Mouse (Mus musculus): Measurements from ENCODE around the gene Ets1.

DNA sequence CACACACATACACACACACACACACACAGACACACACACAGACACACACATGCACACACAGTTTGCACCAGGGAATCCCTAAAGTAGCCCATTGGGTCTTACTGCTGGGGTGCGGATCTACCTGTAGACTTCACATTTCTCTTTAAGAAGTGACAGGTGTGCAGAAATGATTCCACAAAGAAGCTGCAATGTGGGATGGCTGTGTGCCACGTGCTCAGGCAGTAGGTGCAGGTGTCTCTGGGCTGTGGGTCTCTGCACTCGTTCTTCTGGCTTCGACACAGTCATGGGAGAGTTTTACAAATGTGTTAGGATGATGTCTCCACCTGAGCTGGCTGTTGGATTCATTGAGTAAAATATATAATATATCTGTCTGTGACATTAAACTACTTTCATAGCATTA, 24.7 kb upstream of the Ets1 start:
- no peak for TF ChIP-seq CTCF (IDR thresholded peaks at IDR 0.05; ENCODE audit: low read depth)
- no peak for TF ChIP-seq EP300 (optimal IDR thresholded peaks at IDR 0.05)

Data from stomach, postnatal 0 days (tissue).